8 mouse cellular contexts compared by ENCODE assay signal in genomic region chr7:44866276-44867009, GRCm38 (mm10). TPM values are rescaled to one million over a fixed set of nuclear protein-coding genes. Genes with fewer than 3 reads are reported as not detected.
A peak's percentile ranks its signal among the peaks of the same experiment; 100 is the strongest.
DNase-seq lines count a peak whose midpoint lies in the region; ATAC-seq lines count a peak whose summit lies in the region.

No protein-coding gene starts in this region.

- peaks cover 44% of the 10 kb centered on the region for H3K4me1 ChIP-seq in forebrain, embryonic 16.5 days (replicated peaks; ENCODE audit: control insufficient read depth, insufficient read depth, low read length)
- H3K4me1 ChIP-seq in hindbrain, embryonic 13.5 days (replicated peaks), result peaks cover 58% of the 10 kb centered on the region
- peaks cover 28% of the 10 kb centered on the region for H3K4me1 ChIP-seq in midbrain, embryonic 14.5 days (ENCODE audit: control insufficient read depth, insufficient read depth, low read length)

- no peak for ATAC-seq in forebrain, embryonic 16.5 days
- ATAC-seq in hindbrain, embryonic 13.5 days (ENCODE audit: low FRiP score), result no peak
- ATAC-seq in midbrain, embryonic 14.5 days (ENCODE audit: low FRiP score, low TSS enrichment), result no peak

- 41% methylated on average over 15 of the region's 15 CpGs for WGBS in forebrain, embryonic 16.5 days
- WGBS in hindbrain, embryonic 13.5 days, result 58% methylated on average over 15 of the region's 15 CpGs
- 57% methylated on average over 15 of the region's 15 CpGs for WGBS in midbrain, embryonic 14.5 days

- no peaks in the 10 kb centered on the region for H3K9me3 ChIP-seq in forebrain, embryonic 16.5 days (ENCODE audit: control insufficient read depth, low read length)
- H3K9me3 ChIP-seq in hindbrain, embryonic 13.5 days, result no peaks in the 10 kb centered on the region
- no peaks in the 10 kb centered on the region for H3K9me3 ChIP-seq in midbrain, embryonic 14.5 days (ENCODE audit: control insufficient read depth, low read length)

- peak; percentile 74 to 80 for DNase-seq in urinary bladder, postnatal 4 days (ENCODE audit: low spot score in 2 of 2)
- no peak for DNase-seq in urinary bladder, postnatal 25 days (ENCODE audit: low spot score)
- DNase-seq in liver, result peak; percentile 46
- peak; percentile 42 for DNase-seq in midbrain, embryonic 14.5 days
- DNase-seq in thymus, postnatal 36 days, result no peak
- DNase-seq in layer of hippocampus, adult 9-10 months (ENCODE audit: low spot score), result no peak

- H3K36me3 ChIP-seq in forebrain, embryonic 16.5 days (ENCODE audit: control insufficient read depth, insufficient read depth), result peaks cover 28% of the 10 kb centered on the region
- H3K36me3 ChIP-seq in hindbrain, embryonic 13.5 days, result peaks cover 51% of the 10 kb centered on the region
- H3K36me3 ChIP-seq in midbrain, embryonic 14.5 days (ENCODE audit: control insufficient read depth, insufficient read depth, low read length), result peaks cover 53% of the 10 kb centered on the region

- peak overlapping the region; percentile 95 for H3K4me2 ChIP-seq in forebrain, embryonic 16.5 days (ENCODE audit: low read length)
- H3K4me2 ChIP-seq in hindbrain, embryonic 13.5 days, result peak overlapping the region; percentile 98
- H3K4me2 ChIP-seq in midbrain, embryonic 14.5 days (ENCODE audit: low read length), result peak overlapping the region; percentile 95

- 0 out of 2 replicates have a peak overlapping the region, but pooled peaks have one; percentile 28 for H3K9ac ChIP-seq in forebrain, embryonic 16.5 days (replicated peaks; ENCODE audit: low read depth, low read length)
- H3K9ac ChIP-seq in hindbrain, embryonic 13.5 days, result peak overlapping the region; percentile 99
- 0 out of 2 replicates have a peak overlapping the region, but pooled peaks have one; percentile 20 for H3K9ac ChIP-seq in midbrain, embryonic 14.5 days (replicated peaks; ENCODE audit: low read length)

- H3K4me3 ChIP-seq in forebrain, embryonic 16.5 days (replicated peaks; ENCODE audit: low read length), result no peak overlapping the region
- H3K4me3 ChIP-seq in hindbrain, embryonic 13.5 days, result peak overlapping the region; percentile 93
- H3K4me3 ChIP-seq in midbrain, embryonic 14.5 days (replicated peaks; ENCODE audit: low read depth, low read length), result peak overlapping the region; percentile 99; the same call in 1 of the 2 replicates

- H3K27ac ChIP-seq in forebrain, embryonic 16.5 days (ENCODE audit: low read length), result no peak overlapping the region
- peak overlapping the region; percentile 67 for H3K27ac ChIP-seq in hindbrain, embryonic 13.5 days
- H3K27ac ChIP-seq in midbrain, embryonic 14.5 days (replicated peaks; ENCODE audit: low read depth, low read length), result 0 out of 2 replicates have a peak overlapping the region, but pooled peaks have one; percentile 26

- no peaks in the 10 kb centered on the region for H3K27me3 ChIP-seq in forebrain, embryonic 16.5 days (replicated peaks; ENCODE audit: control insufficient read depth, insufficient read depth, low read length)
- no peaks in the 10 kb centered on the region for H3K27me3 ChIP-seq in hindbrain, embryonic 13.5 days
- no peaks in the 10 kb centered on the region for H3K27me3 ChIP-seq in midbrain, embryonic 14.5 days (ENCODE audit: control insufficient read depth, insufficient read depth, low read length)

RNA-seq across cellular contexts. Expression of gene Ptov1, which starts 3.1 kb away (rescaled TPM):
- polyA plus RNA-seq in forebrain, embryonic 16.5 days (2015; fragmentation: Nextera tagmentation; extraction: Ambion mirVana), result 551 and 582 TPM in 2 replicates
- 495 and 503 TPM in 2 replicates for polyA plus RNA-seq in hindbrain, embryonic 13.5 days (2015; fragmentation: Nextera tagmentation; extraction: Ambion mirVana)
- polyA plus RNA-seq in midbrain, embryonic 14.5 days (2014; fragmentation: Nextera tagmentation; extraction: Ambion mirVana), result 480 and 508 TPM in 2 replicates

RNA-seq across cellular contexts. Expression of gene Pnkp, which starts 9.5 kb away (rescaled TPM):
- 29.4 and 32.6 TPM in 2 replicates for polyA plus RNA-seq in forebrain, embryonic 16.5 days (2015; fragmentation: Nextera tagmentation; extraction: Ambion mirVana)
- 34.1 and 35.8 TPM in 2 replicates for polyA plus RNA-seq in hindbrain, embryonic 13.5 days (2015; fragmentation: Nextera tagmentation; extraction: Ambion mirVana)
- 28.8 and 30.4 TPM in 2 replicates for polyA plus RNA-seq in midbrain, embryonic 14.5 days (2014; fragmentation: Nextera tagmentation; extraction: Ambion mirVana)

RNA-seq across cellular contexts. Expression of gene Tbc1d17, which starts 17.6 kb away (rescaled TPM):
- 121 and 122 TPM in 2 replicates for polyA plus RNA-seq in forebrain, embryonic 16.5 days (2015; fragmentation: Nextera tagmentation; extraction: Ambion mirVana)
- 108 and 112 TPM in 2 replicates for polyA plus RNA-seq in hindbrain, embryonic 13.5 days (2015; fragmentation: Nextera tagmentation; extraction: Ambion mirVana)
- 107 and 122 TPM in 2 replicates for polyA plus RNA-seq in midbrain, embryonic 14.5 days (2014; fragmentation: Nextera tagmentation; extraction: Ambion mirVana)

RNA-seq across cellular contexts. Expression of gene Akt1s1, which starts 17.7 kb away (rescaled TPM):
- 103 and 110 TPM in 2 replicates for polyA plus RNA-seq in forebrain, embryonic 16.5 days (2015; fragmentation: Nextera tagmentation; extraction: Ambion mirVana)
- polyA plus RNA-seq in hindbrain, embryonic 13.5 days (2015; fragmentation: Nextera tagmentation; extraction: Ambion mirVana), result 86.8 and 93.7 TPM in 2 replicates
- polyA plus RNA-seq in midbrain, embryonic 14.5 days (2014; fragmentation: Nextera tagmentation; extraction: Ambion mirVana), result 61.9 and 63.7 TPM in 2 replicates

RNA-seq across cellular contexts. Expression of gene Med25, which starts 26.1 kb away (rescaled TPM):
- polyA plus RNA-seq in forebrain, embryonic 16.5 days (2015; fragmentation: Nextera tagmentation; extraction: Ambion mirVana), result 158 and 166 TPM in 2 replicates
- 142 and 147 TPM in 2 replicates for polyA plus RNA-seq in hindbrain, embryonic 13.5 days (2015; fragmentation: Nextera tagmentation; extraction: Ambion mirVana)
- 114 and 128 TPM in 2 replicates for polyA plus RNA-seq in midbrain, embryonic 14.5 days (2014; fragmentation: Nextera tagmentation; extraction: Ambion mirVana)

Comparison
In these comparisons a context has a peak if more than half of its experiments do, and no peak if none do; other contexts are left out.
1. DNase-seq: peak in urinary bladder, postnatal 4 days (2 of 2), liver (single experiment) and midbrain, embryonic 14.5 days (single experiment); none in urinary bladder, postnatal 25 days (single experiment), thymus, postnatal 36 days (0 of 2) and layer of hippocampus, adult 9-10 months (single experiment).
2. H3K9ac ChIP-seq: peak in every context shown above with its lines; median percentile 99 in hindbrain, embryonic 13.5 days; 28 in forebrain, embryonic 16.5 days; 20 in midbrain, embryonic 14.5 days.
3. Peak in every context shown above with its lines, with median percentiles within 50 percentile points of each other: H3K4me2 ChIP-seq.